Mouse (Mus musculus) forelimb bud, embryonic 11.5 days (tissue): Measurements from ENCODE around the gene Wfdc6a.
"Not testable (repeated sequence)": the region's sequence is repeated elsewhere in the genome, so short reads cannot be mapped to it uniquely, and the experiment has no call there.

Experiments used
- DNase-seq: peaks from one replicate; pipeline ENCODE4 v3.0.0-alpha.2; 2012; ENCODE audit warnings: low read depth, low spot score

Gene Wfdc6a

GRCm38 (mm10) chr2:164585025-164585725 lies at the start of gene Wfdc6a:
Wfdc6a (minus strand) TSS chr2:164585447.
- not testable (repeated sequence) for DNase-seq

- DNase-seq = no peak
Measured at GRCm38 (mm10) chr2:164621775-164622174, 36.5 kb upstream of the Wfdc6a start.

- DNase-seq = no peak
Measured at GRCm38 (mm10) chr2:164619050-164619449, 33.8 kb upstream of the Wfdc6a start.

- no peak for DNase-seq
Measured at GRCm38 (mm10) chr2:164615386-164615785, 30.1 kb upstream of the Wfdc6a start.

GRCm38 (mm10) chr2:164613471-164613870 lies 28.2 kb upstream of the Wfdc6a start, which contains the start of the genes Wfdc6b and Wfdc8:
Wfdc6b (plus strand) TSS chr2:164613522.
Wfdc8 (minus strand) TSS chr2:164613626.
- not testable (repeated sequence) for DNase-seq

GRCm38 (mm10) chr2:164608781-164609180 lies 23.5 kb upstream of the Wfdc6a start:
- no peak for DNase-seq

- DNase-seq = no peak
Measured at GRCm38 (mm10) chr2:164604411-164604810, 19.2 kb upstream of the Wfdc6a start.

- no peak for DNase-seq
Measured at GRCm38 (mm10) chr2:164603482-164603881, 18.2 kb upstream of the Wfdc6a start.

- DNase-seq = no peak
Measured at GRCm38 (mm10) chr2:164600179-164600578, 14.9 kb upstream of the Wfdc6a start.

GRCm38 (mm10) chr2:164593494-164593893 lies 8.2 kb upstream of the Wfdc6a start, which contains the start of gene Eppin:
Eppin (minus strand) TSS chr2:164593594.
- DNase-seq = no peak

GRCm38 (mm10) chr2:164592014-164592413 lies 6.8 kb upstream of the Wfdc6a start:
- peak; percentile 78 for DNase-seq

- not testable (repeated sequence) for DNase-seq
Measured at GRCm38 (mm10) chr2:164573359-164573758, 11.9 kb downstream of the Wfdc6a start, which contains the start of gene Spint3. Spint3 (minus strand) TSS chr2:164573459.

GRCm38 (mm10) chr2:164567460-164567859 lies 17.8 kb downstream of the Wfdc6a start:
- no peak for DNase-seq

GRCm38 (mm10) chr2:164566997-164567396 lies 18.2 kb downstream of the Wfdc6a start:
- DNase-seq = no peak

GRCm38 (mm10) chr2:164564346-164564745 lies 20.9 kb downstream of the Wfdc6a start:
- no peak for DNase-seq

- peak; percentile 69 for DNase-seq
Measured at GRCm38 (mm10) chr2:164563339-164564038, 21.8 kb downstream of the Wfdc6a start.

GRCm38 (mm10) chr2:164562391-164563188 lies 22.7 kb downstream of the Wfdc6a start, which contains the start of gene Wfdc2:
Wfdc2 (plus strand) TSS chr2:164562413.
- DNase-seq = peak; percentile 16

- DNase-seq = no peak
Measured at GRCm38 (mm10) chr2:164560106-164560505, 25.1 kb downstream of the Wfdc6a start.

GRCm38 (mm10) chr2:164558991-164559645 lies 26.1 kb downstream of the Wfdc6a start:
- DNase-seq = no peak

- DNase-seq = no peak
Measured at GRCm38 (mm10) chr2:164558426-164558825, 26.8 kb downstream of the Wfdc6a start.

GRCm38 (mm10) chr2:164551502-164551901 lies 33.7 kb downstream of the Wfdc6a start:
- no peak for DNase-seq
